Mouse (Mus musculus) liver, postnatal 0 days (tissue): ENCODE data around the gene Nmnat2. TPM values are rescaled to one million over a fixed set of nuclear protein-coding genes. Genes with fewer than 3 reads are reported as not detected.

Source experiments
- ATAC-seq: fragments of 200-750 bp; cut with Nextera tagmentation; 2 replicates; pipeline ENCODE4 v1.8.0; 2017; ENCODE audit warnings: mild to moderate bottlenecking, moderate library complexity
- DNase-seq: peaks from one replicate; pipeline ENCODE4 v3.0.0-alpha.2; 2016
- H3K27ac ChIP-seq: fragments of 300-500 bp; sonication (generic); 2 replicates; pipeline ENCODE4 v1.5.1; 2014; ENCODE audit warnings: antibody characterized with exemption, moderate library complexity, mild to moderate bottlenecking, low read depth
- H3K27me3 ChIP-seq: fragments of 300-500 bp; sonication (generic); 2 replicates; pipeline ENCODE4 v1.6.1; 2014; ENCODE audit warnings: low read length, control low read depth, mixed read lengths; ENCODE audit not compliant: insufficient read depth
- H3K36me3 ChIP-seq: fragments of 300-500 bp; sonication (generic); replicated peaks from 2 replicates; pipeline ENCODE4 v1.6.1; 2014; ENCODE audit warnings: mild to moderate bottlenecking, control low read depth, low read length, moderate library complexity, mixed read lengths; ENCODE audit not compliant: insufficient read depth
- H3K4me1 ChIP-seq: fragments of 300-500 bp; sonication (generic); 2 replicates; pipeline ENCODE4 v1.6.1; 2014; ENCODE audit warnings: antibody characterized with exemption, mild to moderate bottlenecking, control low read depth; ENCODE audit not compliant: insufficient read depth
- H3K4me2 ChIP-seq: fragments of 300-500 bp; sonication (generic); 2 replicates; pipeline ENCODE4 v1.6.1; 2014; ENCODE audit warnings: low read depth, mild to moderate bottlenecking, low read length, moderate library complexity, mixed read lengths
- H3K4me3 ChIP-seq: fragments of 300-500 bp; sonication (generic); 2 replicates; pipeline ENCODE4 v1.5.1; 2014; ENCODE audit warnings: low read depth, low read length
- H3K9ac ChIP-seq: fragments of 300-500 bp; sonication (generic); replicated peaks from 2 replicates; pipeline ENCODE4 v1.6.1; 2014; ENCODE audit warnings: mild to moderate bottlenecking, moderate library complexity
- H3K9me3 ChIP-seq: fragments of 300-500 bp; sonication (generic); 2 replicates; pipeline ENCODE4 v1.6.1; 2016; ENCODE audit warnings: mild to moderate bottlenecking, control low read depth, low read length, mixed read lengths
- CTCF ChIP-seq: sonication (generic); IDR thresholded peaks from 2 replicates; pipeline ENCODE4 v1.5.1; 2016; ENCODE audit warnings: antibody characterized with exemption, low read depth
- EP300 ChIP-seq: IDR thresholded peaks from 2 replicates; pipeline ENCODE4 v1.6.1; 2016; ENCODE audit warnings: antibody characterized with exemption, low read depth, mild to moderate bottlenecking
- WGBS: fragments of 180-500 bp; shearing (Covaris S2); extraction: QIAGEN DNeasy Blood & Tissue Kit; methylation state at CpG from one replicate; pipeline ENCODE4 v1.1.7; 2014; ENCODE audit not compliant: insufficient replicate concordance; 5-methylcytosine and 5-hydroxymethylcytosine counted together
- polyA plus RNA-seq: library from polyadenylated mRNA; unstranded; fragments of >200 nt; fragmentation: Nextera tagmentation; extraction: Ambion mirVana; gene quantifications from 2 replicates; pipeline ENCODE4 v1.2.1, GENCODE M21; 2015

Gene Nmnat2
- polyA plus RNA-seq, 1 experiment from 2014 or later: 0.09 TPM

- ATAC-seq: no peak
- WGBS: 84% methylated on average over 17 of the region's 17 CpGs
Measured at GRCm38 (mm10) chr1:153102296-153103185, 147.7 kb downstream of the Nmnat2 start.

DNA sequence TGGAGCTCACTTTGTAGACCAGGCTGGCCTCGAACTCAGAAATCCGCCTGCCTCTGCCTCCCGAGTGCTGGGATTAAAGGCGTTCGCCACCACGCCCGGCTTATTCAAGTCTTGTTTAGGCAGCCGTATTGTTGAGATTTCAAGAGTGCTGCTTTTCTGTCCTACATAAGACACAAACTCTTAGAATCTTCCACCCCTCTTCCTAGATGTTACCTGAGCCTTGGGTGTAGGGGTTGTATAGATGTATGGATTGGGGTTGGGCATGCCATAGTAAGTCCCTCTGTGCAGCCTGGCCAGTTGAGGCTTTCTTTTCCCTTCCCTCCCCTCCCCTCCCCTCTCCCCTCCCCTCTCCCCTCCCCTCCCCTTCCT, 148.4 kb downstream of the Nmnat2 start:
- H3K4me3 ChIP-seq: no peak overlapping the region
- no peaks in the 10 kb centered on the region for H3K27me3 ChIP-seq
- H3K36me3 ChIP-seq: no peaks in the 10 kb centered on the region
- H3K9ac ChIP-seq: no peak overlapping the region
- H3K4me2 ChIP-seq: no peak overlapping the region
- ATAC-seq: no peak
- DNase-seq: no peak
- H3K9me3 ChIP-seq: no peaks in the 10 kb centered on the region
- TF ChIP-seq EP300 (no peak), CTCF (no peak)
- 93% methylated on average over 8 of the region's 8 CpGs for WGBS
- H3K4me1 ChIP-seq: peaks cover 4% of the 10 kb centered on the region; the same call in 1 of the 2 replicates
- H3K27ac ChIP-seq: no peak overlapping the region

More at GRCm38 (mm10) chr1:153102296-153103185, 147.7 kb downstream of the Nmnat2 start:
- Histone ChIP-seq H3K27me3 (no peaks in the 10 kb centered on the region), H3K9ac (no peak overlapping the region), H3K9me3 (no peaks in the 10 kb centered on the region), H3K4me2 (no peak overlapping the region), H3K4me1 (peaks cover 4% of the 10 kb centered on the region; the same call in 1 of the 2 replicates), H3K36me3 (no peaks in the 10 kb centered on the region), H3K4me3 (no peak overlapping the region), H3K27ac (no peak overlapping the region)
- TF ChIP-seq CTCF (no peak), EP300 (no peak)
- no peak for DNase-seq

GRCm38 (mm10) chr1:153104804-153105203, 150.0 kb downstream of the Nmnat2 start:
- TF ChIP-seq CTCF: no peak
- TF ChIP-seq EP300: no peak
- H3K27ac ChIP-seq: no peak overlapping the region
- peaks cover 4% of the 10 kb centered on the region; the same call in 1 of the 2 replicates for H3K4me1 ChIP-seq
- no peak overlapping the region for H3K4me3 ChIP-seq
- DNase-seq (no peak), ATAC-seq (no peak)
- 51% methylated on average over 12 of the region's 12 CpGs for WGBS
- no peaks in the 10 kb centered on the region for H3K36me3 ChIP-seq
- no peaks in the 10 kb centered on the region for H3K9me3 ChIP-seq
- H3K4me2 ChIP-seq: no peak overlapping the region
- H3K27me3 ChIP-seq: no peaks in the 10 kb centered on the region
- H3K9ac ChIP-seq: no peak overlapping the region

DNA sequence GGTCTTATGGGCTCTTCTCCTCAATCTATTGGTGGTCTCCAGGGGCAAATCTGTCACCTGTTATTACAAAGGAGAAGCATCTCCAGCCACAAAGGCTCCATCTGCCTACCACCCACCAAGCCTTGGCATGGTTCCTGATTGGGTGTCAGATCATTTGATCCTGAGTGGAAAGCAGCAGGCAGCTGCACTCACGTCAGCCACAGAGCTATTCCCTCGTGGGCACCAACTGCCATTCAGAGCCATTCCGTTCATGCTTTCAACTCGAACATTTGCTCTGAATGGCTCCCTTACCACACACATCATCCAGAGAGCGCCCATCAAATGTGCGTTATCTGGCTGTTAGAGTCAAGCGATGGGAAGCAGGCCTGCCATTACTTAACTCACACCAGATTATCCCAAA, 153.1 kb downstream of the Nmnat2 start:
- Histone ChIP-seq H3K9ac (no peak overlapping the region), H3K4me1 (no peaks in the 10 kb centered on the region), H3K27me3 (no peaks in the 10 kb centered on the region), H3K4me3 (no peak overlapping the region), H3K9me3 (no peaks in the 10 kb centered on the region), H3K36me3 (no peaks in the 10 kb centered on the region), H3K4me2 (no peak overlapping the region), H3K27ac (no peak overlapping the region)
- TF ChIP-seq CTCF (no peak), EP300 (no peak)
- no peak for ATAC-seq
- no peak for DNase-seq
- 69% methylated on average over 7 of the region's 7 CpGs for WGBS

DNA sequence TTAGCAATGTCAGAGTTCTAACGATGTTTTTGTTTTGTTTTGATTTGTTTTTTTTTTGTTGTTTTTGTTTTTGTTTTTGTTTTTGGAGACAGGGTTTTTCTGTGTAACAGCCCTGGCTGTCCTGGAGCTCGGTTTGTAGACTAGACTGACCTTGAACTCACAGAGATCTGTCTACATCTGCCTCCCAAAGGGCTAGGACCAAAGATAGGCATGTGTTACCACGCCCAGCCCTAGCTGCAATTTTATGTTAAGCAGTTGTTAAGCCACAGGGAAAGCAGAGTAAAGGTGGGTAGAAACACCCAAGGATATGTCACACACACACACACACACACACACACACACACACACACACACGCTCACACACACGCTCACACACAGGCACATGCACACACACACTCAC, 154.6 kb downstream of the Nmnat2 start:
- no peak for ATAC-seq
- no peaks in the 10 kb centered on the region for H3K4me1 ChIP-seq
- TF ChIP-seq CTCF (no peak), EP300 (no peak)
- no peak overlapping the region for H3K9ac ChIP-seq
- H3K27me3 ChIP-seq: no peaks in the 10 kb centered on the region
- H3K4me2 ChIP-seq: no peak overlapping the region
- 73% methylated on average over 5 of the region's 5 CpGs for WGBS
- DNase-seq: no peak
- H3K9me3 ChIP-seq: no peaks in the 10 kb centered on the region
- no peak overlapping the region for H3K27ac ChIP-seq
- H3K4me3 ChIP-seq: no peak overlapping the region
- no peaks in the 10 kb centered on the region for H3K36me3 ChIP-seq

GRCm38 (mm10) chr1:153109836-153110235, 155.0 kb downstream of the Nmnat2 start:
- H3K27me3 ChIP-seq: no peaks in the 10 kb centered on the region
- ATAC-seq (no peak), DNase-seq (no peak)

More at GRCm38 (mm10) chr1:153109836-153110235, 155.0 kb downstream of the Nmnat2 start:
- TF ChIP-seq CTCF (no peak), EP300 (no peak)
- WGBS: 54% methylated on average over 3 of the region's 3 CpGs
- Histone ChIP-seq H3K4me3 (no peak overlapping the region), H3K9ac (no peak overlapping the region), H3K9me3 (no peaks in the 10 kb centered on the region), H3K27ac (no peak overlapping the region), H3K36me3 (no peaks in the 10 kb centered on the region), H3K4me1 (no peaks in the 10 kb centered on the region), H3K4me2 (no peak overlapping the region)
